Mouse (Mus musculus) B cell, adult 2 months (primary cell): ENCODE data around the gene Ifitm7.
"Not testable (repeated sequence)": the region's sequence is repeated elsewhere in the genome, so short reads cannot be mapped to it uniquely, and the experiment has no call there.

Source experiments
- DNase-seq, 2 experiments: peaks; one replicate each; pipeline ENCODE4 v3.0.0; 2022

Gene Ifitm7

DNA sequence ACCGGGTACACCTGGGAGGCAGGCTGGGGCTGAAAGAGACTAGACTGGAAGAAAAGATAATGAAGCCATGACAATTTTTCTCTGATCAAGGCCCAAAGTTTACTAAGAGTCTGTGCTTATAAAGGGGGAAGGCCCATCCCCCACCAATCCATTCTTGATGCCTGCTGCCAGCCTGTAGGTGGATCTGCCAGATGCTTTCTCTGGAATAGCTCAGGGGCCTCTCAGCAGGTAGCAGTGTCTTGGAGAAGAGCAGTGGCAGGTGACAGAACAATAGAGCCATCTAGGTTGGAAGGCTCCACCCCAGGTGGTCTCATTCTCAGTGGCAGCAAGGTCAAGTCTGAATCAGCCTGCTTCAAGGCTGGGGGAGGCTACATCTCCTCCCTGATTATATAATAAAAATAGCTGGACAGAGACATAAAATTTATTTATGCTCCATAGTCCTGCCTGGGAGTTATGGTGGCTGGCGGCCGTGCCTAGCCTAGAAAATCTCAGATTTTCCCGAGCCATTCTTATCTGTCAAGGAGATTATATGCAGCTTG is 10.3 kb downstream of the Ifitm7 start:
- DNase-seq: not testable (repeated sequence)

DNA sequence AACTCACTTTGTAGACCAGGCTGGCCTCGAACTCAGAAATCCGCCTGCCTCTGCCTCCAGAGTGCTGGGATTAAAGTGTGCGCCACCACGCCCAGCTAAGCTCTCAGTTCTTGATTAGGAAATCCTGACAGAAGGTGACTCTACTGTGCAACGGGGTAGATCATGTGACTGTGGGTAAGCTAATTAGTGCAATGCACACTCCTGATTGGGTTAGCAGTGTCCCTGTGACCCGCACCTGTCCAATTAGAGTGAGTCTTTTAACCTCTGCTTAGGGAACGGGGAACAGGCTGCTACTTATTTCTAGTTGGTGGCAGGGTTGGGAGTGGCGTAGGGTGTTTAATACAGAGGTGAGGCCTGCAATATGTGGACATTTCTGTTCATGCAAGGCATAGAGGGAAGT is 14.6 kb downstream of the Ifitm7 start:
- DNase-seq: no peak

- no peak for DNase-seq
These were observed 17.6 kb downstream of the Ifitm7 start for GRCm38 (mm10) chr16:13969096-13969495.

GRCm38 (mm10) chr16:13962053-13962452 is 24.6 kb downstream of the Ifitm7 start:
- no peak for DNase-seq

- no peak for DNase-seq
These were observed 35.4 kb downstream of the Ifitm7 start for GRCm38 (mm10) chr16:13951245-13951644.

GRCm38 (mm10) chr16:13946306-13946705 is 40.4 kb downstream of the Ifitm7 start:
- DNase-seq: no peak

GRCm38 (mm10) chr16:13945153-13945552 is 41.5 kb downstream of the Ifitm7 start:
- no peak for DNase-seq

DNA sequence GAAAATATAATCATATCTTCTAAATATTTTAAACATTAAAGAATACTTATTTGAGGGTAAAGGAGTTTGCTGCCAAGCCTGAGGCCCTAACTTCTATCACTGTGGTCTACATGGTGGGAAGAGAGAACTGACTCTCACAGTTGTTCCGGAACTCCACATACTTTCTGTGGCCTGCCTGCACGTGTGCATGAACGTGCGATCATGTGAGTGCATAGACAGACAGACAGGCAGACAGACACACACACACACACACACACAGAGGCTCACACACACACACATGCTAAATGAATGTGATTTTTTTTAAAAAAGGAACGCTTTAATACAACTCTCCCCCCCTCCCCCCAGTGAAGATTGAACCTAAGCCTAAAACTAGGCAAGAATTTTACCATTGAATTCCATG is 41.9 kb downstream of the Ifitm7 start:
- DNase-seq: no peak

- DNase-seq: peak in 1 of 2 experiments; percentile 30
These were observed 42.5 kb downstream of the Ifitm7 start for GRCm38 (mm10) chr16:13944178-13944577.

DNA sequence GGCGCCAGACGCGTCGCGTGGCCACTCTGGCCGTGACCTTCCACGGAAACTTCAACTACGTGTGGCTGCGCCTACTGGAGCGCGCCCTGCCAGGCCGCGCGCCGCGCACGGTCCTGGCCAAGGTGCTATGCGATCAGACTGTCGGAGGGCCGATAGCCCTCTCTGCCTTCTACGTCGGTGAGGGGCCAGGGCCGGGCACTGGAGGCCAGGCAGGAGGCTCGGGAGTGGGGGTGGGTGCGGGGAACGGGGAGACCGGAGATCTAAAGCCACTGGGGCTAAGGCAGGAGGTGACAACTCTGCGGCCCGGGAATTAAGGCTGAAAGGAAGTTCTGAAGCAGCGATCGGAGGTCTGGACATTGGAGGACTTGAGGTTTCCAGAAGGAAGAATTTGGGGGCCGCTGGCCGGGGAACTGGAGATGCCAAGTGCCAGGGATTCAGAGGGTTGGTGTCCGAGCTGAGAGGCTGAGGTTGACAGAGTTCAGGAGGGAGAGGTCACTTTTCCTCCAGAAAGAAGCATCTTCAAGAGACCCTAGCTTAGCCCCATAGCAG is 45.8 kb downstream of the Ifitm7 start:
- DNase-seq: no peak

GRCm38 (mm10) chr16:13940139-13940846 is 46.4 kb downstream of the Ifitm7 start:
- peak in 1 of 2 experiments; percentile 14 for DNase-seq
